Mouse (Mus musculus): ENCODE results near the gene Wipf2.
"Not testable (repeated sequence)": the region's sequence is repeated elsewhere in the genome, so short reads cannot be mapped to it uniquely, and the experiment has no call there.

The Wipf2 gene

DNA sequence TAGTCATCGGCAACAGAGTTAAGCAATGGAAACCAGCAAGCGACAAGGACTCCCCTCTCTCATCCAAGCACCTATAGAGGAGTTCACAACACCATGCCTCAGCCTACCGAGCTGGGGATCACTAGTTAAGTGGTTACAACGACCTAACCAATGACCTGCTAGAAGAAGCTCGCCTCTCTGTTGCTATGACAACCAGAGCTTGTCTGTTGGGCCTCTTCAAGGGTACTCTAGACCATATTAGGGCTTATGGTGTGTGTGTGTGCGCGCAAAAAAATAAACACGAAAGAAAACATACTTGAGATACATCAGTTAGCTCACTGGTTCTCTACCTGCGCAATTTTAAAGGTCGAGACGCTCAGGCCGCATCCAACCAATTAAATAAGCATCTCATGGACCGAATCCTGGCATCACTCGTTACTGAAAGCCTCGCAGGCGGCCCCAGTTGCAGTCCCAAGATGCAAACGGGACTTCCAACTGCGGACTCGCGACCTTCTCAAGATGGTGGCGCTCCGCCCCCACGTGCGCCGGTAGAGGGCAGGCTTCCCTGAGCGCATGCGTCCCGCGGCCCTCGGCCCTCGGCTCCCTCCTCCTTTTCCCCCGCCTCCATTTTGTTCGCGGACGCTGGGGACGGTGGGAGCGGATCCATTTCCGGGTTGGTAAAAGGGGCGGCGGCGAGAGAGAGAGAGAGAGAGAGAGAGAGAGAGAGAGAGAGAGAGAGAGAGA is at the start of gene Wipf2:
TSS of gene Wipf2 (plus strand) at position 611 of the 723 bp plus-strand sequence.
- in situ Hi-C loops (cut with MboI), result loop anchor here (5.0 kb wide), 1 partner anchor 49 kb away; no protein-coding TSS in a partner anchor

DNA sequence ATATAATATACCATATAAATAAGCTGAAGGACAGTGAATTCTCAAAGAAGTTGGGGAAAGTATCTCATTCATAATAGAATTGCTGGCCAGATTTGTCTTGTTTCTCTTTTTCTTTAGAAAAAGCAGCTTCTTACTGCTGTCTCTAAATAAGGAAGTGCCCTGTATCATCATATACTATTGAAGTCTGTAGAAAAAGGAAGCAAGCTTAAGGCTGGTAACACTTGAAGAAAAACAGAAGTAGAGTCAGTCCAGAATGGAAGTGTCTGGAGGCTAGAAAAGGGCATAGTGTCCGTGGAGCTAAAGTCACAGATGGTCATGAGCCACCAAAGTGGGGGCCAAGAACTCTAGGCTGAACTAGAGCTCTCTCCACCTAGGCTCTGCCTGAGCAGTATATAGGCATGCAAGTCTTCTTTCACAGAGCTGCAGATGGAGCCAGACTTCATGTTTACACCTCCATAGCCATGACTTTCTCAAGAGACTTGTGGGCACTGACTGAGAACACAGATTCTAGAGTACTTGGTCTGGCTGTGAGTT is 46.7 kb upstream of the Wipf2 start:
- in situ Hi-C loops (cut with MboI), result no loop called here

DNA sequence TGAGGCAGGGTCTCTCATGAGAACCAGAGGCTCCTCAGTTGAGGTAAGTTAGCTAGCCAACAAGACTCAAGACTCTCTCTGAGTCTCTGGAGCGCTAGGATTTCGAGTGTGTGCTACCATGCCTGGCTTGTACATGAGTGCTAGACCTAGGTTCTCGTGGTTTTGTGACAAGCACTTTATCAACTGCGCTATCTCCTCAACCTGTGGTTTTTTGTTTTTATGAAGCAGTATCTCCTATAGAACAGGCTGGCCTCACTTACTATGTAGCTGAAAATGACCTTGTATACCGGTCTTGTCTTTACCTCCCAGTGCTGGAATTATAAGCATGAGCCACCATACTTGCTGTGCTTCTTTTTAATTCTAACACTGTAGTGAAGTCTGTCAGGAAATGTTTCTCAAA is 42.5 kb upstream of the Wipf2 start:
- in situ Hi-C loops (cut with MboI), result no loop called here

DNA sequence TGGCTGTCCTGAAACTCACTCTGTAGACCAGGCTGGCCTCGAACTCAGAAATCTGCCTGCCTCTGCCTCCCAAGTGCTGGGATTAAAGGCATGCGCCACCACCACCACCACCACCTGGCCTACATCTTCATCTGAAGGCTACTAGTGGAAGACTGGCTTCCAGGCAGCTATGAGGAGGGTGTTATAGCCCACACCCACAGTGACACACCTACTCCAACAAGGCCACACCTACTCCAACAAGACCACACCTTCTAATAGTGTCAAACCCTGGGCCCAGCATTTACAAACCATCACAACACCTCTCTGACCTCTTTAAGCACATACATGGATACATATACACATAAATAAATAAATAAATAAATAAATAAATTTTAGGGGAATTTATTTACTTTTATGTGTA is 37.4 kb upstream of the Wipf2 start:
- in situ Hi-C loops (cut with MboI), result not testable (repeated sequence)

DNA sequence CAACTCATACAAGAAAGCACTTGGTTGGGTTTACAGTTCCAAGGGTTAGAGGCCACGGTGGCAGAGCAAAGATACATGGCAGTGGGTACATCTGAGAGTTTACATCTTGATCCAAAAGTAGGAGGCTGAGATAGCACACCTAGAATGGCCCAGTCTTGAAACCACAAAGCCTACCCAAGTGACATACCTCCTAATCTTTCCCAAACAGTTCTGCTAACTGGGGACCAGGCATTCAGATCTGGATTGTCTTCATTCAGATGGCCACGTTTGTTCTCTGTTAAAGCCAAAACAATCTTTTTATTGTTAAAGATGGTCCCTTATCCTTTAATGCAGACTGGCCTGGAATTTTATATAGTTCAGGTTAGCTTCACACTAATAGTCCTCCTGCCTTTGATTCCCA is 35.6 kb upstream of the Wipf2 start:
- in situ Hi-C loops (cut with MboI), result no loop called here

DNA sequence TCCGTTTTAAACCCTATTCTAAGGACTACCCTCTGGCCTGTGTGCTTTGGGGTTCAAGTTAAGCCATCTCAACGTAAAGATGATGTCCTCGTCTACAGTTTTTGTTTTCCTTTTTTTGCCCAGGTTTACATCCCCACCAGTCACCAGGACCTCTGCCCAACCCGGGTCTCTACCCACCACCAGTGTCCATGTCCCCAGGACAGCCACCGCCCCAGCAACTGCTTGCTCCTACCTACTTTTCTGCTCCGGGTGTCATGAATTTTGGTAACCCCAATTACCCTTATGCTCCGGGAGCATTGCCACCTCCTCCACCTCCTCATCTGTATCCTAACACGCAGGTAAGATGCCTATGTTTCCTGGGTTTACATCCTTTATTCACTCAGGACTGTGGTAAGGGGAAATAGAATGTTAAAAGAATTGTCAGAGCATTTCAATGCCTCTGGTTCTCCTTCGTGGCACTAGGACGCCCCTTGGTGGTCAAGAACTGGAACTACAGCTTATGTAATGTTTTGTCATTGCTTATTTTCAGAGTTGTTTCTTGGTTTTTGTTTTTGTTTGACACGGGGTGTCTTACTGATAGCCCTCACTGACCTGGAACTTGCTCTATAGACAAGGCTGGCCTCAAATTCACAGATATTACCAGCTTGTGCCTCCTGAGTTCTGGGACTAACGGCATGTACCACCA is 34.2 kb upstream of the Wipf2 start:
- in situ Hi-C loops (cut with MboI), result no loop called here

GRCm38 (mm10) chr11:98829875-98830274 is 33.6 kb upstream of the Wipf2 start:
- in situ Hi-C loops (cut with MboI), result no loop called here

DNA sequence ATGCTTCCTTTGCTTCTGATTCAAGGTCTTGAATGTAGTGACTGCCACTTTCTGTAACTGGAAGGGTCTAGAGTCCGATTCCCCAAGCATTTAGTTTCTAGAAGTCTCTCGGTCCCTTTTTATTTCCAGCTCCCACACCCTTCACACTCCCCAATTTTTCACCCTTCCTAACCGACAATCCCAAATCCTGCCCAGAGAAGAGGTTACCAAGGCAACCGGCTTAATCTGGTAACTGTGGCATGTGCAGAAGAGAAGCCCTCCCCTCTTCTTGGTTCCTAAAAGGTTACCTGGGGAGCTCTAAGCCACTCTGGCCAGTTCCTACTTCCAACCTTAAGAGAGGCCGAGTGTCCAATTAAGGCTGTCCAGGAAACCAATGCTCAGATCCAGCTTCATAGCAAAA is 28.1 kb upstream of the Wipf2 start:
- in situ Hi-C loops (cut with MboI), result no loop called here

GRCm38 (mm10) chr11:98835725-98836124 is 27.7 kb upstream of the Wipf2 start:
- in situ Hi-C loops (cut with MboI), result no loop called here

DNA sequence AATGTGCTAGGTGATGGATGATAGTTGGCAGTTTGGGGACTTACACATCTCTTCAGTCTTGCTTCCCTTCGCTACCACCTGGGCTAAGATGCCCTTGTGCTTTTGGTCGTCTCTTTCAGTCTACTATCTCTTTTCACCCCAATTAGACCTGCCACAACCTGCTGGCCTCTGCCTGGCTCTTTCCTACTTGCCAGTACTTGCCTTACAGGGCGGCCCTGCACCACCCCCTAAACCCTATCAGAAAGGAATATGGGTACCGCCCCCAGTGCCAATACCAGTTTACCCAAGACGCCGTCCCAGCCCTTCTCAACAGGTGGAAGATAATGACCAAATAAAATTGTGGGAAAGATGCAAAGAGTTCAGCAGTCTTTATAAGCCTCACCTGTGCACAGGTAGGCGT is 27.3 kb upstream of the Wipf2 start:
- in situ Hi-C loops (cut with MboI), result no loop called here

DNA sequence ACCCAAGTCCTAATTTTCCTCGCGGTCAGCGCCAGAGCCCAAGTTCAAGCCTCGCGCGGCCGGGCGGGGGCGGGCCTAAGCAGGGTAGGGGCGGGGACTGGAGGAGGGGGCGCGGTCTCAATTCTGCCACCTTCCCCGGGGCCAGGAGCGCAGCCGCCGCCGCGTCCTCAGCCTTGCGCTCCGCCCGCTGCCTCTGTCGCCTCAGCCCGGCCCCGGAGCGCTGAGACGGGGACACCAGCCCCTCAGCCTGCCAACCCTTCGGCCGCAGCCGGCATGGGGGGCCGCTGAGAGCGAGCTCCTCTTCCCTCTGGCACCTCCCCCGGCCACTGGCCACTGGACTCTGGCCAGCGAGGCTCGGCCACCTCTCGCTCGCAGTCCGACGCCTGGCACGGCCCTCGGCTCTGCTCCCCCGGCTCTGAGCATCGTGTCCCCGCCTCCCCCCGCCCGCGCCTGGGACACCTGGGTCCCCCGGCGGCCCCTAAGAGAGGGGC is 26.7 kb upstream of the Wipf2 start, which contains the start of gene Rapgefl1:
TSS of gene Rapgefl1 (plus strand) at position 135 of the 491 bp plus-strand sequence.
- in situ Hi-C loops (cut with MboI), result no loop called here

DNA sequence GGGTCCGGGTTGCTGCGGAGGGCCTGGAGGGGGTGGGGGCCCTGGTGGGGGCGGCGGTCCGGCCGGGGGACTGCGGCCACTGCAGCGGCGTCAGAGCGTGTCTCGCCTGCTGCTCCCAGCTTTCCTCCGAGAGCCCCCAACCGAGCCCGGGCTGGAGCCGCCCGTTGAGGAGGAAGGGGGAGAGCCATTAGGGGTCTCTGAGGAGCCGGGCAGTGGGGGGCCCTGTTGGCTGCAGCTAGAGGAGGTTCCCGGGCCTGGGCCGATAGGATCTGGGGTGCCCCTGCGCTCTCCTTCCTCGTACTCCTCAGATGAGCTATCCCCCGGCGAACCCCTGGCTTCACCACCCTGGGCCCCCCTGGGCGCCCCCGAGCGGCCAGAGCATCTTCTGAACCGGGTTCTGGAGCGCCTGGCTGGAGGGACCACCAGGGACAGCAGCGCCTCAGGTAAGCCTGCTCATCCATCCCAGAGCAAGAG is 26.2 kb upstream of the Wipf2 start:
- in situ Hi-C loops (cut with MboI), result no loop called here

- in situ Hi-C loops (cut with MboI), result no loop called here
Observed at GRCm38 (mm10) chr11:98837917-98838316, 25.5 kb upstream of the Wipf2 start.

- in situ Hi-C loops (cut with MboI), result no loop called here
Observed at GRCm38 (mm10) chr11:98838512-98838911, 24.9 kb upstream of the Wipf2 start.

DNA sequence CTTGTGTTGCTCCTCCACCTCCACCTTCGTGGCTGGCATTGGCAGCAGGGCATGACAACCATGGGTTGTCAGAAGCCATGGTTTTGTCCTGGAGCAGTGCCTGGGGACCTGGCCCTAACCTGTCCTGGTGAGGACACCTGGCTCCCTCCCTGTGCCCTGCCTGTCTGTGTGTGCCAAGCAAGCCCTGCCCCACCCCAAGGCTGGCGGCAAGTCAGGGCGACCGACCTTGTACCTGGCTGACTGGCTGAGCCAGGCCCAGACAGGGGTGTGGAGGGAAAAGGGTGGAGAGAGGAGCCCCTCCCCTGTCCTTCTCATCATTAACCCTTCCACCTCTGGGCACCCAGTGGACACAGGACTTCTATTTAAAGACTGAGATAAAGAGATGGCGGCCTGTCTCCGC is 24.0 kb upstream of the Wipf2 start:
- in situ Hi-C loops (cut with MboI), result no loop called here

DNA sequence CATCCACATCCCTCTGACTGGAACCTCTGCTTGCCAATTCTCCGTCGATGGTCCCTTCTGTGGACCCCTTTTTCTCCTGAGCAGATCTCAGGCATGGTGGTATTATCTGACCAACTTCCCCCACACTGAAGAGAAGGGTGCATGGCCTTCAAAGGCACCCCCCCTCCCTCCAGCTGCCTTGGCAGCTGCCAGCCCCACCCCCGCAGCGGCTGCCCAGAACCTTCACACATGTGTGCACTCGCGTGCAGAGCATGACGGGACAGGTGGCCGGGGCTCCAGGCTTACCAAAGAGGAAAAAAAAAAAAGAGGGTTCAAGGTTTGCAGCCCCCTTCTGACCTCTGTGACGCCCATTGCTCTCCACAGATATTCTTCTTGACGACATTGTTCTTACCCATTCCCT is 23.5 kb upstream of the Wipf2 start:
- in situ Hi-C loops (cut with MboI), result no loop called here

GRCm38 (mm10) chr11:98846016-98846415 is 17.4 kb upstream of the Wipf2 start:
- in situ Hi-C loops (cut with MboI), result no loop called here

- in situ Hi-C loops (cut with MboI), result no loop called here
Observed at GRCm38 (mm10) chr11:98846865-98847604, 16.4 kb upstream of the Wipf2 start.

GRCm38 (mm10) chr11:98849196-98849894 is 14.1 kb upstream of the Wipf2 start:
- in situ Hi-C loops (cut with MboI), result no loop called here

GRCm38 (mm10) chr11:98850100-98851093 is 13.0 kb upstream of the Wipf2 start:
- in situ Hi-C loops (cut with MboI), result no loop called here
